Mouse (Mus musculus) B cell, adult 67 days (primary cell): ENCODE measurements around the gene Izumo4. TPM values are rescaled to one million over a fixed set of nuclear protein-coding genes. Genes with fewer than 3 reads are reported as not detected.

ENCODE experiments used
- total RNA-seq, 2 experiments: library from RNA; stranded (reverse); gene quantifications; 4 replicates each; pipeline ENCODE4 v1.2.4; 2023

The Izumo4 gene
- total RNA-seq, result 10 to 100 TPM; 45.0 to 50.1 TPM

DNA sequence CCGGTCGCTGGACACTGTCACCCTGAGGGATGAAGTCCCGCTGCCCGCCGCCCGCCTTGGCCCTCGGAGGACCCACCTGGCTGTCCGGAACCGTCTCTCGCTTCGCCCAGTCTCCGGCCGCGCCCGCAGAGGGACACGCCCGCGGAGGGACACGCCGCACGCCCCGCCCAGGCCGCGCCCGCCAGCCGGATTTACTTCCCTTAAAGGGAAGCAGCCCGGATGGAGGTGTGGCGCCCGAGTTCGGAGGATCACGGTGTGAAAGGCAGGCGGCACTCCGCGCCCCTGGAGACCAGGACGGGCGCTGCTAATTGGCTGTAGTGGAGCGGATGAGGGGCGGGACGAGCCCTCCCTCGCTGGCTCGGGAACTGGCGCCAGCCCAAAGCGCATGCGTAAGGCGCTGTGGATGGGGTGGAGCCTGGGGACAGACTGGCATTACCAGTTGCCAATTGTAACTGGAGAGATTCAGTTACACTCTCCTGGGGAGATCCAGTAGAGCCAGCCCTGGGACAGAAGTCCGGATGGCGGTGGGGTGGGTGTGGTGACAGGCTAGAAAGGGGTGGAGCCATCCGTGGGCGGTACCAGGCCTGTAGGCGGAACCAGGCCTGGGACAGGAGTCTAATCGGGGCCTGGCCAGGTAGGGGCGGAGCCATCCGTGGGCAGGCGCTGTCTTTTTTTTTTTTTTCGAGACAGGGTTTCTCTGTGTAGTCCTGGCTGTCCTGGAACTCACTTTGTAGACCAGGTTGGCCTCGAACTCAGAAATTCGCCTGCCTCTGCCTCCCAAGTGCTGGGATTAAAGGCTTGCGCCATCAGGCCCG is at the start of gene Izumo4, which contains the start of gene Mob3a:
TSS of gene Izumo4 (plus strand) at position 464 of the 815 bp plus-strand sequence.
TSS of gene Mob3a (minus strand) at position 257 of the 815 bp plus-strand sequence.

DNA sequence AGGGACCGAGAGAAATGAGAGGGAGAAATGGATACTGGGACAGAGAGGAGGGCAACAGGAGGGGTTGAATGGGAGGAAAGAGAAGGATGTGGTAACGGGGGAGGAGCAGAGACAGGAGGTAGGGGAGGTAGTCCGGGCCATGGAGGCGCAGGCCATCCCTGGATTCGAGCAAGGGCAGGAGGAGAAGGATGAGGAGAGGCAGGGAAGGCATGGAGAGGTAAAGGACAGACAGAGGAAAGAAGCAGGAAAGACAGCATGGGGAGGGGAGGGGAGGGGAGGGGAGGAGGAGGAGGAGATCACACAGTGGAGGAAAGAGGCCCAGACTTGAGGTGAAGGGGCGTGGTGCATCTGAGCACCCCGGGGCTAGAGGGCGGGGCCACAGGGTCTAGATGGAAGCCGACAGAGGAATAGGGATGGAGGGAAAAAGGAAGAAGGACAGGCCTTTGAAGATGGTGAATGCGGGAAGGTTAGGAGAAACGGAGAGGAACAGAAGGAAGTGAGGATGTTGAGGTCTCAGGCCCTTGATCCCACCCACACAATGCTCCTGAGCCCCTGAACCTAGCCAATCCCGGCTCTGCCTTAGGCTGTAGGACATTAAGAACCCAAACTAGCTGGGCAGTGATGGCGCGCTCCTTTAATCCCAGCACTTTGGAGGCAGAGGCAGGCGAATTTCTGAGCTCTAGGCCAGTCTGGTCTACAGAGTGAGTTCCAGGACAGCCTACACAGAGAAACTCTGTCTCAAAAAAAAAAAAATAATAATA is 44.9 kb upstream of the Izumo4 start, which contains the start of gene Btbd2:
TSS of gene Btbd2 (minus strand) at position 209 of the 761 bp plus-strand sequence.

GRCm38 (mm10) chr10:80677942-80678436 is 24.0 kb upstream of the Izumo4 start, which contains the start of gene Mknk2:
Gene Mknk2 (minus strand): TSS chr10:80678112.

DNA sequence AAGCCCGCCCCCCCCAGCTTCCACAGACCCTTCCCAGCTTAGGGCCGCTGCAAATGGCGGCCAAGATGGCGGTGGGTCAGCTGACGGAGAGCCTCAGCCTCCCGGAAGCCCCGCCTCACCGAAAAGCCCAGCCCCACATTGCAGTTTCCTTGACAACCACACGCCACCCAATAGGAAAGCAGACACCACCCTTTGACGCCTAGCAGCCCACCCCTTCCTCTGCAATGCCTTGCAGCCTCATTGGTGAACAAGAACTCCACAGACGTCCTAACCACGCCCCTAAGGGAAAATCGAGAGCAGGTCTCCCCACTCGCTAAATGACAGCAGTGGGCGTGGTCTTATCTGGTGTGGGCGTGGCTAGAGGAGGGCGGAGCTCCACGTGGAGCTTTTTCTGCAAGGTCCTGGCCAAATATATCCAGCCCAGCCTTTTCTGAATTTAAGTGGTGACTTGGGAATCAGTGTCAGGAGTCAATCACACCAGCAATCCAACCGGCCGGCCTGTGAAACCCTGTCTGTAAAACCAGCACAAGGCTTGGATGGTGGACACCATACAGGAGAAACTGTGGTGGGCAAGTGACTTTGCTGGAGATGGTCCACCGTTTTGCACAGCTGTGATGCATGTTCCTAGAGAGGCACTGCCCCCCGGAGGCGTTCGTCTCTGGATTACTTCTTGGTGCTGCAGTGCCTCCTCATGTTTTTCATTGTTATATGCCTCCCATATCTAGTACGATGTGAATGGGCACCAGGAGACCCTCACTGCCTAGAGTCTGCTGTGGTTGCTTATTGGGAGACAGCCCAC is 40.4 kb downstream of the Izumo4 start, which contains the start of gene Ap3d1:
TSS of gene Ap3d1 (minus strand) at position 85 of the 799 bp plus-strand sequence.

DNA sequence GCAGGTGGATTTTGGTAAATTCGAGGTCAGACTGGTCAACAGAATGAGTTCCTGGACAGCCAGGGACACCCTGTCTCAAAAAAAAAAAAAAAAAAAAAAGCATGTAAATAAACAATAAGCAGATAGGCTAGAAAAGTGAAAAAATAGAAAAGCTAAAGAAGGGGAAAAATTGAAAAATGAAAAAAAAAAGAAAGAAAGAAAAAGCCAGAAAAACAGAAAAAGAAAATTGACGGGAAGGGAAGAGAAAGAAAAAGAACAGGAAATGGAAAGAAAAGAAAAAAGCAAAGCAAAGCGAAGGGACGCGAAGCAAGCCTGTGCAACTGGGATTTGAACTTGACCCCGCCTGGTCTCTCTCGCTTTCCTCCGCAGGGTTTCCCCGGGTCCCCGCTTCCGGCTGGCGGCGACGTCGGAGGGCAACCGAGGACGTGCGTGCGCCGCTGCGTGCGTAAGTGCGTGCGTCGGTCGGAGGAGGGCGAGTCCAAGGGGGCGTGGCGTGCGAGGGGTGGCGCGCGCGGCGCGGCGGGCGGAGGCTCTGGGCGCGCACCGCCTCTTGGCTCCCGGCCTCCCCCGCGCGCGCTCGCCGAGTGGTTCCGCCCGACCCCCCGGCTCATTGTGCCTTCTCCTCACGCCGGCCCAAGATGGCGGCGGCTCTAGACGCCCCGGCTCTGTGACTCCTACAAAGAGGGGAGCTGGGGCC is 52.8 kb downstream of the Izumo4 start, which contains the start of gene Dot1l:
TSS of gene Dot1l (plus strand) at position 613 of the 697 bp plus-strand sequence.

Other genes with a start within 250 kb of the Izumo4 start
- not detected for gene Onecut3, start 207.3 kb upstream of the Izumo4 start, total RNA-seq
- gene Atp8b3, start 163.1 kb upstream of the Izumo4 start, total RNA-seq, result not detected
- 100 to 1,000 TPM; 117 to 120 TPM for gene Rexo1, start 140.6 kb upstream of the Izumo4 start, total RNA-seq
- gene Klf16, start 124.9 kb upstream of the Izumo4 start, total RNA-seq, result 10 to 100 TPM; 32.4 to 32.5 TPM
- 100 to 1,000 TPM; 111 to 117 TPM for gene Abhd17a, start 111.8 kb upstream of the Izumo4 start, total RNA-seq
- gene Scamp4, start 99.3 kb upstream of the Izumo4 start, total RNA-seq, result 10 to 100 TPM; 54.1 to 64.9 TPM
- gene Adat3, start 99.3 kb upstream of the Izumo4 start, total RNA-seq, result 10 to 100 TPM in 1 of 2 experiments, 1 to 10 TPM in 1; 6.4 to 13.3 TPM
- 10 to 100 TPM in 1 of 2 experiments, 1 to 10 TPM in 1; 9.1 to 10.4 TPM for gene Gm49322, start 96.2 kb upstream of the Izumo4 start, total RNA-seq
- 100 to 1,000 TPM; 203 to 222 TPM for gene Csnk1g2, start 79.3 kb upstream of the Izumo4 start, total RNA-seq
- gene Btbd2, start 45.1 kb upstream of the Izumo4 start, total RNA-seq, result 10 to 100 TPM; 32.1 to 40.9 TPM
- gene Mknk2, start 24.1 kb upstream of the Izumo4 start, total RNA-seq, result 100 to 1,000 TPM; 441 to 463 TPM
- gene Mob3a, start 207 bp upstream of the Izumo4 start, total RNA-seq, result 100 to 1,000 TPM; 123 to 146 TPM
- 100 to 1,000 TPM; 148 to 163 TPM for gene Ap3d1, start 40.1 kb downstream of the Izumo4 start, total RNA-seq
- gene Dot1l, start 53.0 kb downstream of the Izumo4 start, total RNA-seq, result 10 to 100 TPM; 68.5 to 68.9 TPM
- 10 to 100 TPM; 69.1 to 83.5 TPM for gene Sf3a2, start 96.0 kb downstream of the Izumo4 start, total RNA-seq
- 100 to 1,000 TPM; 151 to 152 TPM for gene Plekhj1, start 96.4 kb downstream of the Izumo4 start, total RNA-seq
- 1 to 10 TPM; 1.2 to 2.7 TPM for gene Amh, start 103.1 kb downstream of the Izumo4 start, total RNA-seq
- not detected for gene Jsrp1, start 111.3 kb downstream of the Izumo4 start, total RNA-seq
- gene Oaz1, start 124.5 kb downstream of the Izumo4 start, total RNA-seq, result 100 to 1,000 TPM; 496 to 510 TPM
- gene Lingo3, start 141.9 kb downstream of the Izumo4 start, total RNA-seq, result not detected
- gene Lsm7, start 153.0 kb downstream of the Izumo4 start, total RNA-seq, result 10 to 100 TPM; 31.9 to 37.1 TPM
- 10 to 100 TPM; 33.2 to 34.7 TPM for gene Sppl2b, start 153.1 kb downstream of the Izumo4 start, total RNA-seq
- not detected for gene Tmprss9, start 169.7 kb downstream of the Izumo4 start, total RNA-seq
- gene Timm13, start 198.8 kb downstream of the Izumo4 start, total RNA-seq, result 10 to 100 TPM; 57.8 to 77.8 TPM
- 10 to 100 TPM; 14.6 to 16.0 TPM for gene Lmnb2, start 216.1 kb downstream of the Izumo4 start, total RNA-seq
- gene Gadd45b, start 227.9 kb downstream of the Izumo4 start, total RNA-seq, result 10 to 100 TPM; 32.5 to 39.0 TPM